Mouse (Mus musculus) hindbrain, embryonic 11.5 days (tissue): Measurements from ENCODE around the gene 1700029I15Rik. TPM values are rescaled to one million over a fixed set of nuclear protein-coding genes. Genes with fewer than 3 reads are reported as not detected.

Experiments used
- ATAC-seq: fragments of 200-750 bp; cut with Nextera tagmentation; 2 replicates; pipeline ENCODE4 v1.8.0; 2017; ENCODE audit warnings: mild to moderate bottlenecking, moderate TSS enrichment, moderate library complexity; ENCODE audit not compliant: low FRiP score
- DNase-seq: peaks from one replicate; pipeline ENCODE4 v3.0.0-alpha.2; 2015; ENCODE audit warnings: low spot score
- H3K27ac ChIP-seq: fragments of 300-500 bp; sonication (generic); 2 replicates; pipeline ENCODE4 v1.5.1; 2014; ENCODE audit warnings: mild to moderate bottlenecking, low read depth, low read length
- H3K27me3 ChIP-seq: fragments of 300-500 bp; sonication (generic); 2 replicates; pipeline ENCODE4 v1.6.1; 2014; ENCODE audit warnings: mild to moderate bottlenecking, low read length, moderate library complexity, mixed read lengths; ENCODE audit not compliant: control insufficient read depth, insufficient read depth
- H3K36me3 ChIP-seq: fragments of 300-500 bp; sonication (generic); 2 replicates; pipeline ENCODE4 v1.6.1; 2014; ENCODE audit warnings: mild to moderate bottlenecking, low read length, moderate library complexity, mixed read lengths; ENCODE audit not compliant: control insufficient read depth, insufficient read depth
- H3K4me1 ChIP-seq: fragments of 300-500 bp; sonication (generic); replicated peaks from 2 replicates; pipeline ENCODE4 v1.6.1; 2014; ENCODE audit warnings: low read length, mixed read lengths; ENCODE audit not compliant: control insufficient read depth, insufficient read depth
- H3K4me2 ChIP-seq: fragments of 300-500 bp; sonication (generic); replicated peaks from 2 replicates; pipeline ENCODE4 v1.6.1; 2014; ENCODE audit warnings: mild to moderate bottlenecking, low read depth, low read length
- H3K4me3 ChIP-seq: fragments of 300-500 bp; sonication (generic); 2 replicates; pipeline ENCODE4 v1.5.1; 2014; ENCODE audit warnings: low read depth, low read length
- H3K9ac ChIP-seq: fragments of 300-500 bp; sonication (generic); 2 replicates; pipeline ENCODE4 v1.6.1; 2014; ENCODE audit warnings: low read depth, low read length
- H3K9me3 ChIP-seq: fragments of 300-500 bp; sonication (generic); 2 replicates; pipeline ENCODE4 v1.6.1; 2016; ENCODE audit warnings: low read length; ENCODE audit not compliant: control insufficient read depth
- WGBS: fragments of 180-500 bp; shearing (Covaris S2); extraction: QIAGEN DNeasy Blood & Tissue Kit; methylation state at CpG from one replicate; pipeline ENCODE4 v1.1.7; 2014; 5-methylcytosine and 5-hydroxymethylcytosine counted together
- polyA plus RNA-seq: library from polyadenylated mRNA; unstranded; fragments of >200 nt; fragmentation: Nextera tagmentation; extraction: Ambion mirVana; gene quantifications from 2 replicates; pipeline ENCODE4 v1.2.1, GENCODE M21; 2014

1700029I15Rik gene
- polyA plus RNA-seq, 1 experiment from 2014 or later, result 2.4 TPM

DNA sequence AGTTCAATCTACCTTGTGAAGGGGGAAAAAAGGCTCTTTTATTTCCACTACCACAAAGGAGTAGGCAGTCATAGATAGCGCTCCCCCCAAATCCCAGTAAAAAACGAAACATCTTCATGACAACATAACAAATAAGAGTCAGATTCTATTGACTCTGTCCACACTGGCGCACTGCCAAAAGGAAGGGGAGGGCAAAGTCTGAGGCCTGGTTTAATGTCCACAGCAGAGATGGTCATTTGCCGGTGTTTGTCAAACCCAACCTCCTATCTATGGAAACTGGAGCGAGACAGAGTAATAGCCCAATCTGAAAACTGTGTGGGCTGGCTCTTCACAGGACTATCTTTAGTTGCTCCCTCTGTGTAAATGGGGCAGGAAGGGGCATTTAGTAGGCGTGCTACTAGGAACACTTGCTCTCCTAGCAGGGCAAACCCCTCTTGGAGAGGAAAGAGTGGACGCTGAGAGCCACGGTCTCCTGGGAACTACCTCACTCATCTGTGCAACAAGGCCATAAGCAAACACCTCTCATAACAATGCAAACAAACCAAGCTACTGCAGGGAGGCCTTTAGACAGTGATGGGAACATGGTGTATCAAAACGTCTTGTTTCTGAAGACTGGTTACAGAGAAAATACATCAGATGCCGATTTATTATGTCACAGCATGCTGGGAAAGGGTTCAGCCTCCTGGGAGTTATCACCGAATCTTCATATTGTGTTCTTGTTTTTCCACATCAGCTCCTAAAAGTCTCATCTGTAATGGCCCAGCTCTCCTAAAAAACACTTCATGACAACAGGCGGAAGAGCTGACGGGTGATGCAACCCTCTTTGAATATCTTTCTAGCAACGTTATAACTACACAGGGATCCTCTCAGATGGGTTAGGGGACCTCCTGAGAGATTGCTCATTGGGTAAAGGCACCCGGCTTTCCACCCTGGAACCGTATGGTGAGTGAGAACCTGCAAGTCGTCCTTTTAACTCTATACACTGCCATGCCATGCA is 50.3 kb downstream of the 1700029I15Rik start:
- Histone ChIP-seq H3K4me1 (peaks cover 9% of the 10 kb centered on the region), H3K27me3 (no peaks in the 10 kb centered on the region), H3K36me3 (no peaks in the 10 kb centered on the region), H3K27ac (peak overlapping the region; percentile 68), H3K4me3 (peak overlapping the region; percentile 80), H3K9me3 (no peaks in the 10 kb centered on the region), H3K9ac (peak overlapping the region; percentile 86), H3K4me2 (peak overlapping the region; percentile 86)
- DNase-seq, result peak; percentile 40
- WGBS, result 47% methylated on average over 17 of the region's 17 CpGs
- ATAC-seq, result no peak

GRCm38 (mm10) chr2:92433578-92434374 is 51.4 kb downstream of the 1700029I15Rik start, which contains the start of gene Cry2:
Cry2 (minus strand) TSS chr2:92434043.
- WGBS, result under 1% methylated on average over 70 of the region's 76 CpGs
- H3K4me2 ChIP-seq, result peak within 1 kb of the TSS; percentile 86
- peak within 1 kb of the TSS; percentile 86 for H3K9ac ChIP-seq
- ATAC-seq (peak; percentile 98), DNase-seq (peak; percentile 99)
- H3K9me3 ChIP-seq, result no peaks in the 10 kb centered on the region
- no peaks in the 10 kb centered on the region for H3K36me3 ChIP-seq
- H3K27me3 ChIP-seq, result no peaks in the 10 kb centered on the region
- peak within 1 kb of the TSS; percentile 13; the same call in 1 of the 2 replicates for H3K27ac ChIP-seq
- peak within 1 kb of the TSS; percentile 80 for H3K4me3 ChIP-seq
- H3K4me1 ChIP-seq, result peaks cover 9% of the 10 kb centered on the region

DNA sequence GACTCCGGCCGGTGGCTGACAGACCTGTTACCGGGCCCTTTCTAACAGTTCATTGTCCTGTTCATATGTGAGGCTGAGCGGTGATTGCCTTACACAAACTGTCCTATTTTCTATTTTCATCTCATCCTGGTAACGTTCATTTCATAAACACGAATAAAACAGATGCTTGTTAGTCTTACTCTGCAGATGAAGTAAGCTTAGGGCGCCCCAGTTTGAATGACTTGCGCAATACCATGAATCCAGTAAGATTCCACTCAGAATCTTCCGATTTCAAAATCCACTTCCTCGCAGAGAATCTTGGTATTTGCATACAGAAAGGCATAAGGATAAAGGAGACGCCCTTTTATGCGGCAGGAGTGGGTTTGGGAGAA is 52.0 kb downstream of the 1700029I15Rik start:
- no peaks in the 10 kb centered on the region for H3K9me3 ChIP-seq
- H3K27ac ChIP-seq, result no peak overlapping the region
- H3K4me1 ChIP-seq, result peaks cover 9% of the 10 kb centered on the region
- peak overlapping the region; percentile 86 for H3K4me2 ChIP-seq
- H3K27me3 ChIP-seq, result no peaks in the 10 kb centered on the region
- WGBS, result 9% methylated on average over 12 of the region's 12 CpGs
- ATAC-seq (no peak), DNase-seq (no peak)
- peak overlapping the region; percentile 80 for H3K4me3 ChIP-seq
- no peaks in the 10 kb centered on the region for H3K36me3 ChIP-seq
- peak overlapping the region; percentile 46 for H3K9ac ChIP-seq

- H3K27me3 ChIP-seq, result no peaks in the 10 kb centered on the region
- no peak overlapping the region for H3K9ac ChIP-seq
- 54% methylated on average over 6 of the region's 6 CpGs for WGBS
- no peak overlapping the region for H3K4me3 ChIP-seq
- H3K36me3 ChIP-seq, result no peaks in the 10 kb centered on the region
- H3K9me3 ChIP-seq, result no peaks in the 10 kb centered on the region
- H3K4me2 ChIP-seq, result no peak overlapping the region
- H3K4me1 ChIP-seq, result peaks cover 9% of the 10 kb centered on the region
- no peak for DNase-seq
- ATAC-seq, result no peak
- no peak overlapping the region for H3K27ac ChIP-seq
Observed at GRCm38 (mm10) chr2:92435023-92435422, 52.7 kb downstream of the 1700029I15Rik start.

Other genes with a start within 250 kb of the 1700029I15Rik start
- gene Pex16, start 7.9 kb upstream of the 1700029I15Rik start, polyA plus RNA-seq, result 18.4 and 20.8 TPM in 2 replicates
- 4.0 and 4.7 TPM in 2 replicates for gene Large2, start 7.7 kb upstream of the 1700029I15Rik start, polyA plus RNA-seq
- gene Mapk8ip1, start 18.7 kb downstream of the 1700029I15Rik start, polyA plus RNA-seq, result 33.3 and 39.0 TPM in 2 replicates
- 21.5 and 22.1 TPM in 2 replicates for gene Cry2, start 51.5 kb downstream of the 1700029I15Rik start, polyA plus RNA-seq
- gene Slc35c1, start 78.0 kb downstream of the 1700029I15Rik start, polyA plus RNA-seq, result 8.7 and 9.0 TPM in 2 replicates
- gene Chst1, start 217.2 kb downstream of the 1700029I15Rik start, polyA plus RNA-seq, result 3.9 and 4.3 TPM in 2 replicates